Mouse (Mus musculus): ENCODE results near the gene Ipmk. TPM values are rescaled to one million over a fixed set of nuclear protein-coding genes. Genes with fewer than 3 reads are reported as not detected.

The Ipmk gene
- polyA plus RNA-seq, 1 experiment from 2014 or later = 22.0 TPM

DNA sequence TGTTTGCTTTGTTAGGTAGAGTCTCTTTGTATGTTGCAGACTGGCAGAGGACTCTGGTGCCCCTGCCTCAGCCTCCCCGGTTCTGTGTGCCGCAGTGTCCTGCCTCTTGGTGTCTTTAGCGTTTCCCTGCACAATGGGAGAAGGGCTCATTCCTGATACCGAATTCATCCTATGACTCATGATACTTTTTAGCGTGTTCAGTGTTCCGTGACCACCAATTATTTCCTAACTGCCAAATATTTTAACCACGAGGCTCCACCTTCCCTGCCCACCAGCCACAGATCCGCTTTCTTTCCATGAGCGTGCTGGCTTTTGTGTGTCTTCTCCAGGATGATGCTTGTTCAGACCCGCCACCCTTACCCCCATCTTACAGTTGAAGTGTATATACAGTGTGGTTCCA lies 16.3 kb downstream of the Ipmk start:
- 89% methylated on average over 10 of the region's 10 CpGs for WGBS
- Histone ChIP-seq H3K4me2 (ENCODE audit: low read length) (no peak overlapping the region), H3K27me3 (ENCODE audit: control insufficient read depth, insufficient read depth, low read length) (no peaks in the 10 kb centered on the region), H3K9me3 (ENCODE audit: control insufficient read depth, low read length) (no peaks in the 10 kb centered on the region), H3K4me1 (ENCODE audit: control insufficient read depth, insufficient read depth, low read length) (peaks cover 6% of the 10 kb centered on the region; the same call in 1 of the 2 replicates), H3K9ac (replicated peaks; ENCODE audit: low read length) (no peak overlapping the region), H3K27ac (replicated peaks; ENCODE audit: low read depth, low read length) (no peak overlapping the region), H3K4me3 (replicated peaks; ENCODE audit: low read depth, low read length) (no peak overlapping the region), H3K36me3 (ENCODE audit: control insufficient read depth, insufficient read depth, low read length) (peaks cover 24% of the 10 kb centered on the region)
- no peak for DNase-seq
- ATAC-seq (ENCODE audit: low FRiP score, low TSS enrichment) = no peak

- no peak overlapping the region for H3K9ac ChIP-seq (replicated peaks; ENCODE audit: low read length)
- H3K4me1 ChIP-seq (ENCODE audit: control insufficient read depth, insufficient read depth, low read length) = no peaks in the 10 kb centered on the region
- no peaks in the 10 kb centered on the region for H3K9me3 ChIP-seq (ENCODE audit: control insufficient read depth, low read length)
- peaks cover 24% of the 10 kb centered on the region for H3K36me3 ChIP-seq (ENCODE audit: control insufficient read depth, insufficient read depth, low read length)
- ATAC-seq (ENCODE audit: low FRiP score, low TSS enrichment) (no peak), DNase-seq (no peak)
- no peak overlapping the region for H3K27ac ChIP-seq (replicated peaks; ENCODE audit: low read depth, low read length)
- WGBS = 83% methylated on average over 16 of the region's 16 CpGs
- no peak overlapping the region for H3K4me2 ChIP-seq (ENCODE audit: low read length)
- no peak overlapping the region for H3K4me3 ChIP-seq (replicated peaks; ENCODE audit: low read depth, low read length)
- no peaks in the 10 kb centered on the region for H3K27me3 ChIP-seq (ENCODE audit: control insufficient read depth, insufficient read depth, low read length)
These were observed 20.8 kb downstream of the Ipmk start for GRCm38 (mm10) chr10:71368128-71368940.

DNA sequence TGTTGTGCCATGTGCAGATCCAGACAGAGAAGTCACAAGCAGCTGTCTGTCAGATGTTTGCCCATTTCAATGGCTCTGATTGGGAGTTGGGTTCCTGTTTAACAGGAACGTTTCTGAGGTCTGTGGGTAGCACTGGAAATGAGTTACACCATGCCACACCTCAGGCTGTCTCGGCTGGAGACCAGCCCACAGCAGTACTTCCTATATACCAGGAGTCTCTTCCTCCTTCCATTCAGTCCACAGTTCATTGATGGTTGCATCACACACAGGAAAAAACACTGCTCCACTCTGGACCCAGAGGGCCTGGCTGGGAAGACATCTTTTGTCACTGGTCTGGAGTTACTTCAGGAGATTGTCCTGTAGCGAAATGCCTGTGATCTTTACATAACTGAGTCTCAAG lies 21.9 kb downstream of the Ipmk start:
- ATAC-seq (ENCODE audit: low FRiP score, low TSS enrichment) (no peak), DNase-seq (no peak)
- Histone ChIP-seq H3K27me3 (ENCODE audit: control insufficient read depth, insufficient read depth, low read length) (no peaks in the 10 kb centered on the region), H3K9me3 (ENCODE audit: control insufficient read depth, low read length) (no peaks in the 10 kb centered on the region), H3K4me2 (ENCODE audit: low read length) (no peak overlapping the region), H3K4me3 (replicated peaks; ENCODE audit: low read depth, low read length) (no peak overlapping the region), H3K4me1 (ENCODE audit: control insufficient read depth, insufficient read depth, low read length) (no peaks in the 10 kb centered on the region), H3K9ac (replicated peaks; ENCODE audit: low read length) (no peak overlapping the region), H3K36me3 (ENCODE audit: control insufficient read depth, insufficient read depth, low read length) (peaks cover 25% of the 10 kb centered on the region), H3K27ac (replicated peaks; ENCODE audit: low read depth, low read length) (no peak overlapping the region)
- WGBS = 89% methylated on average over 3 of the region's 3 CpGs

- Histone ChIP-seq H3K27me3 (ENCODE audit: control insufficient read depth, insufficient read depth, low read length) (no peaks in the 10 kb centered on the region), H3K9me3 (ENCODE audit: control insufficient read depth, low read length) (no peaks in the 10 kb centered on the region), H3K9ac (replicated peaks; ENCODE audit: low read length) (no peak overlapping the region), H3K4me1 (ENCODE audit: control insufficient read depth, insufficient read depth, low read length) (no peaks in the 10 kb centered on the region), H3K27ac (replicated peaks; ENCODE audit: low read depth, low read length) (no peak overlapping the region), H3K4me3 (replicated peaks; ENCODE audit: low read depth, low read length) (no peak overlapping the region), H3K36me3 (ENCODE audit: control insufficient read depth, insufficient read depth, low read length) (peaks cover 19% of the 10 kb centered on the region), H3K4me2 (ENCODE audit: low read length) (no peak overlapping the region)
- ATAC-seq (ENCODE audit: low FRiP score, low TSS enrichment) (no peak), DNase-seq (no peak)
- WGBS = 89% methylated on average over 6 of the region's 6 CpGs
These were observed 24.3 kb downstream of the Ipmk start for GRCm38 (mm10) chr10:71371881-71372280.

GRCm38 (mm10) chr10:71373706-71374105 lies 26.1 kb downstream of the Ipmk start:
- WGBS = 95% methylated on average over 11 of the region's 11 CpGs

GRCm38 (mm10) chr10:71376014-71376413 lies 28.5 kb downstream of the Ipmk start:
- Histone ChIP-seq H3K27me3 (ENCODE audit: control insufficient read depth, insufficient read depth, low read length) (no peaks in the 10 kb centered on the region), H3K27ac (replicated peaks; ENCODE audit: low read depth, low read length) (no peak overlapping the region), H3K4me1 (ENCODE audit: control insufficient read depth, insufficient read depth, low read length) (no peaks in the 10 kb centered on the region), H3K4me3 (replicated peaks; ENCODE audit: low read depth, low read length) (no peak overlapping the region), H3K9me3 (ENCODE audit: control insufficient read depth, low read length) (no peaks in the 10 kb centered on the region), H3K4me2 (ENCODE audit: low read length) (no peak overlapping the region), H3K36me3 (ENCODE audit: control insufficient read depth, insufficient read depth, low read length) (peaks cover 34% of the 10 kb centered on the region), H3K9ac (replicated peaks; ENCODE audit: low read length) (no peak overlapping the region)
- ATAC-seq (ENCODE audit: low FRiP score, low TSS enrichment) (no peak), DNase-seq (no peak)
- 93% methylated on average over 6 of the region's 6 CpGs for WGBS

More at GRCm38 (mm10) chr10:71373706-71374105, 26.1 kb downstream of the Ipmk start:
- Histone ChIP-seq H3K27ac (replicated peaks; ENCODE audit: low read depth, low read length) (no peak overlapping the region), H3K9ac (replicated peaks; ENCODE audit: low read length) (no peak overlapping the region), H3K4me3 (replicated peaks; ENCODE audit: low read depth, low read length) (no peak overlapping the region), H3K27me3 (ENCODE audit: control insufficient read depth, insufficient read depth, low read length) (no peaks in the 10 kb centered on the region), H3K36me3 (ENCODE audit: control insufficient read depth, insufficient read depth, low read length) (peaks cover 21% of the 10 kb centered on the region), H3K9me3 (ENCODE audit: control insufficient read depth, low read length) (no peaks in the 10 kb centered on the region), H3K4me2 (ENCODE audit: low read length) (no peak overlapping the region), H3K4me1 (ENCODE audit: control insufficient read depth, insufficient read depth, low read length) (no peaks in the 10 kb centered on the region)
- ATAC-seq (ENCODE audit: low FRiP score, low TSS enrichment) (no peak), DNase-seq (no peak)

GRCm38 (mm10) chr10:71380406-71380805 lies 32.8 kb downstream of the Ipmk start:
- Histone ChIP-seq H3K36me3 (ENCODE audit: control insufficient read depth, insufficient read depth, low read length) (peaks cover 38% of the 10 kb centered on the region), H3K4me1 (ENCODE audit: control insufficient read depth, insufficient read depth, low read length) (no peaks in the 10 kb centered on the region), H3K4me3 (replicated peaks; ENCODE audit: low read depth, low read length) (no peak overlapping the region), H3K27me3 (ENCODE audit: control insufficient read depth, insufficient read depth, low read length) (no peaks in the 10 kb centered on the region), H3K9ac (replicated peaks; ENCODE audit: low read length) (no peak overlapping the region), H3K4me2 (ENCODE audit: low read length) (no peak overlapping the region), H3K27ac (replicated peaks; ENCODE audit: low read depth, low read length) (no peak overlapping the region), H3K9me3 (ENCODE audit: control insufficient read depth, low read length) (no peaks in the 10 kb centered on the region)
- WGBS = 97% methylated on average over 7 of the region's 7 CpGs
- ATAC-seq (ENCODE audit: low FRiP score, low TSS enrichment) (no peak), DNase-seq (no peak)

DNA sequence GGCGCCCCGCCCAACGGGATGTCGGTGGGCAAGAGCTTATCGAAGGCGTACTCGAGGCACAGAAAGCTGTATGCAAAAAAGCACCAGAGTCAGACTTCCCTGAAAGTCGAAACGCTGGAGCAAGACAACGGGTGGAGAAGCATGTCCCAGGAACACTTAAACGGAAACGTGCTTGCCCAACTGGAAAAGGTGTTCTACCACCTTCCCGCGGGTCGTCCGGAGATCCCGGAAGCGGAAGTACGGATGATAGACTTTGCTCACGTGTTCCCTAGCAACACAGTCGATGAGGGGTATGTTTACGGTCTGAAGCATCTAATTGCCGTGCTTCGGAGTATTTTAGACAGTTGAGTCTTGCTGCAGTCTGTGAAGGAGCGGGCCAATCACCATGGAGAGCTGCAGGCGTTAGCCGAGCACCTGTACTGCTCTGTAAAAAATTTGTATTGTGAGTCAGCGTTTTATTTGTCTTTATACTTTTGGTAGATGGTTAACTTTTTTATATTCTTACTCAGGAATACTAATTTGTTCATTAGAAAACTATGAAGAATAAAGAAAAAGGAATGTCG lies 34.0 kb downstream of the Ipmk start:
- Histone ChIP-seq H3K36me3 (ENCODE audit: control insufficient read depth, insufficient read depth, low read length) (peaks cover 35% of the 10 kb centered on the region), H3K4me1 (ENCODE audit: control insufficient read depth, insufficient read depth, low read length) (no peaks in the 10 kb centered on the region), H3K27me3 (ENCODE audit: control insufficient read depth, insufficient read depth, low read length) (no peaks in the 10 kb centered on the region), H3K4me2 (ENCODE audit: low read length) (no peak overlapping the region), H3K9ac (replicated peaks; ENCODE audit: low read length) (no peak overlapping the region), H3K27ac (replicated peaks; ENCODE audit: low read depth, low read length) (no peak overlapping the region), H3K4me3 (replicated peaks; ENCODE audit: low read depth, low read length) (no peak overlapping the region), H3K9me3 (ENCODE audit: control insufficient read depth, low read length) (no peaks in the 10 kb centered on the region)
- 94% methylated on average over 29 of the region's 29 CpGs for WGBS
- ATAC-seq (ENCODE audit: low FRiP score, low TSS enrichment) (no peak), DNase-seq (no peak)

DNA sequence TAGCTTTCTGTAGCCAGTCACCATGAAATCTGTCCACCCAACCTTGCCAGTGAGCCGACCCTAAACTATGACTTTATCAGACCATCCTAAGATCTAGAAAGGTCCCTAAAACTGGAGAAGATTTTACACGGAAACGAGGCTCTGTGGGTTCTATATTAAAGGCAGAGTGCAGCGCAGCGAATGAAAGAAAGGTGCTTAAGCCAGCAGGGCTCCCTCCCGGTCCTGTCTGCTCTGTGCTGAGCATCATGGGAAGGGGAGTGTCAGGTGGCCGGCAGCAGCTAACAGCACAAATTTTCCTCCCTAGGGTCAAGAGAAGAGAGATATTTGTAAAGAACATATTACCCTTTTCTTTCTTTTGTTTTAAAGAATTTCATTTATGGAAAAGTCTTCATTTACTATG lies 34.5 kb downstream of the Ipmk start:
- Histone ChIP-seq H3K27me3 (ENCODE audit: control insufficient read depth, insufficient read depth, low read length) (no peaks in the 10 kb centered on the region), H3K9me3 (ENCODE audit: control insufficient read depth, low read length) (no peaks in the 10 kb centered on the region), H3K9ac (replicated peaks; ENCODE audit: low read length) (no peak overlapping the region), H3K4me3 (replicated peaks; ENCODE audit: low read depth, low read length) (no peak overlapping the region), H3K27ac (replicated peaks; ENCODE audit: low read depth, low read length) (no peak overlapping the region), H3K36me3 (ENCODE audit: control insufficient read depth, insufficient read depth, low read length) (peaks cover 30% of the 10 kb centered on the region), H3K4me2 (ENCODE audit: low read length) (no peak overlapping the region), H3K4me1 (ENCODE audit: control insufficient read depth, insufficient read depth, low read length) (no peaks in the 10 kb centered on the region)
- DNase-seq (no peak), ATAC-seq (ENCODE audit: low FRiP score, low TSS enrichment) (no peak)
- 73% methylated on average over 7 of the region's 7 CpGs for WGBS
